Mouse (Mus musculus): ENCODE results near the gene Ppp3ca. TPM values are rescaled to one million over a fixed set of nuclear protein-coding genes. Genes with fewer than 3 reads are reported as not detected.

Gene Ppp3ca
- polyA plus RNA-seq, 1 experiment from 2014 or later = 10.2 TPM

DNA sequence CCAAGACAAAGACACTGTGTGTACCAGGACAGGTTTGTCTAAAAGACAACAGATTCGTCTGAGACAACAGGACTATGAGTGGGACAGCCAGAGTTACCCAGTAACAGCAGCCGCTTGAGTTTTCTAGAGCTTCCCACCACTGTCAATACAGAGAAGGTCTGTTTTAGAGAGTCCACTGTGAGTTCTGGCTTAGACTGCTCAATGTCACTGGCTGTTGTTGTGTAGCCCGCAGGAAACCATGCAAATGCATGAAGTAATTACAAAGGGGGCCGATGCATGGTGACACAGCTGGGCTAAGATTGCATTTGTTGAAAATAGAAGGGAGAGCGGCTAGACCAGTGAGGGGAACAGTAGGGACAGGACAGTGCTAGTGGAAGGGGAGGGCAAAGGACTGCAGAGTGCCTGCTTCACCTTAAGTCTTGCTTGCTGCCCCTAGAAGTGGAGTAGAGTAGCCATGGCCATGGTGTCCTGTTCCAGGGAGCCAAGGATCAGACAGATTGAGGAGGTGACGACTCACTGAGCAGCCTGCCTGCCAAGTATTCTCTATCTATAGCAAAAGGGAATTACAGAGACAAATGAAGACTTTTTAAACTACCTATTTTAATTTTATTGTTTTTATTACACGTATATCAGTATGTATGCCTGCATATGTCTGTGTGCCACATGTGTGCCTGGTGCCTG, 174.0 kb downstream of the Ppp3ca start:
- no peaks in the 10 kb centered on the region for H3K4me1 ChIP-seq (ENCODE audit: control insufficient read depth, low read depth, low read length)
- H3K36me3 ChIP-seq (ENCODE audit: control insufficient read depth, insufficient read depth) = no peaks in the 10 kb centered on the region
- H3K27ac ChIP-seq (ENCODE audit: low read length) = no peak overlapping the region
- no peak for ATAC-seq (ENCODE audit: low read depth)
- 65% methylated on average over 7 of the region's 7 CpGs for WGBS (ENCODE audit: insufficient replicate concordance)
- H3K9me3 ChIP-seq (replicated peaks; ENCODE audit: control insufficient read depth, low read length) = no peaks in the 10 kb centered on the region
- no peak overlapping the region for H3K4me3 ChIP-seq (ENCODE audit: low read depth, low read length)
- H3K4me2 ChIP-seq (ENCODE audit: low read depth, low read length) = no peak overlapping the region
- no peak overlapping the region for H3K9ac ChIP-seq (ENCODE audit: low read depth, low read length)
- H3K27me3 ChIP-seq (ENCODE audit: control insufficient read depth, insufficient read depth, low read depth, low read length) = no peaks in the 10 kb centered on the region

DNA sequence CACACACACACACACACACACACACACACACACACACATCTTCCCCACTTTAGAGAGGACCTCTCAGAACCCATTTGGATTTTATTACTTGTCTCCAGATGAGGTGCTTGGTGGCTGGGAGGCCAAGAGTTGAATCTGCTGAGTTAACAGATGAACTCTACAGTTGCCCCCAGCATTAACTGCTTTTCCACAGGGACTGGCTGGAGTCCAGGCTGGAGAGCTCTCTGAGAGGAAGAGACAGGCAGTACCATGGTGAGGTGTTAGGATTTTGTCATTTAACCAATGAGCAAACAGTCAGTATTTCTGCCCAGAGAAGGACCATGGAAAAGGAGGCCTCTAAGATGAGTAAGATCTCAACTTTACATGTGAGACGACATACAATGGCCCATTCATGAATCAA, 179.1 kb downstream of the Ppp3ca start:
- ATAC-seq (ENCODE audit: low read depth) = no peak
- WGBS (ENCODE audit: insufficient replicate concordance) = 66% methylated on average over 1 of the region's 1 CpGs

DNA sequence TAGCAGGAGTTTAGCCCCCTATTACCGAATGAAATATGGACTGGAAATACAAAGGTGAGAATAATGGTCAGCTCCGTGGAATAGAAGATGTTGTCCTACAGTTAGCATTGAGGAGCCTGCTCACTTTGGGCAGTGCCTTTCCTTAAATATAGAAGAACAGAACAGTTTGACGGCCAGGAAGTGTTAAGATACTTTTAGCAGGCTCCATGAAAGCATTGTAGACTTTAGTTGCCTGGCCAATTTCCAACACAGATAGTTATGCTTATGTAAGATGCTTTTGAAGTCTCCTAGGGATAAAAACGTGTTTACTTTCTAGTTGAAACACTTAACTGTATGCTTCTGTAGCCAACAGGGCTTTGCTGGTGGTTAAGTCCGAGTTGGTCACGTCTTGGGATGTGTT, 183.0 kb downstream of the Ppp3ca start:
- no peak overlapping the region for H3K4me2 ChIP-seq (ENCODE audit: low read depth, low read length)
- no peaks in the 10 kb centered on the region for H3K9me3 ChIP-seq (replicated peaks; ENCODE audit: control insufficient read depth, low read length)
- no peak overlapping the region for H3K4me3 ChIP-seq (ENCODE audit: low read depth, low read length)
- ATAC-seq (ENCODE audit: low read depth) = no peak
- no peaks in the 10 kb centered on the region for H3K36me3 ChIP-seq (ENCODE audit: control insufficient read depth, insufficient read depth)
- H3K9ac ChIP-seq (ENCODE audit: low read depth, low read length) = no peak overlapping the region
- WGBS (ENCODE audit: insufficient replicate concordance) = 64% methylated on average over 6 of the region's 6 CpGs
- H3K27ac ChIP-seq (ENCODE audit: low read length) = no peak overlapping the region
- H3K27me3 ChIP-seq (ENCODE audit: control insufficient read depth, insufficient read depth, low read depth, low read length) = no peaks in the 10 kb centered on the region
- H3K4me1 ChIP-seq (ENCODE audit: control insufficient read depth, low read depth, low read length) = no peaks in the 10 kb centered on the region

More for the DNA sequence above, 179.1 kb downstream of the Ppp3ca start:
- no peaks in the 10 kb centered on the region for H3K4me1 ChIP-seq (ENCODE audit: control insufficient read depth, low read depth, low read length)
- no peak overlapping the region for H3K27ac ChIP-seq (ENCODE audit: low read length)
- no peak overlapping the region for H3K9ac ChIP-seq (ENCODE audit: low read depth, low read length)
- no peaks in the 10 kb centered on the region for H3K9me3 ChIP-seq (replicated peaks; ENCODE audit: control insufficient read depth, low read length)
- no peak overlapping the region for H3K4me3 ChIP-seq (ENCODE audit: low read depth, low read length)
- no peaks in the 10 kb centered on the region for H3K36me3 ChIP-seq (ENCODE audit: control insufficient read depth, insufficient read depth)
- no peaks in the 10 kb centered on the region for H3K27me3 ChIP-seq (ENCODE audit: control insufficient read depth, insufficient read depth, low read depth, low read length)
- H3K4me2 ChIP-seq (ENCODE audit: low read depth, low read length) = no peak overlapping the region

DNA sequence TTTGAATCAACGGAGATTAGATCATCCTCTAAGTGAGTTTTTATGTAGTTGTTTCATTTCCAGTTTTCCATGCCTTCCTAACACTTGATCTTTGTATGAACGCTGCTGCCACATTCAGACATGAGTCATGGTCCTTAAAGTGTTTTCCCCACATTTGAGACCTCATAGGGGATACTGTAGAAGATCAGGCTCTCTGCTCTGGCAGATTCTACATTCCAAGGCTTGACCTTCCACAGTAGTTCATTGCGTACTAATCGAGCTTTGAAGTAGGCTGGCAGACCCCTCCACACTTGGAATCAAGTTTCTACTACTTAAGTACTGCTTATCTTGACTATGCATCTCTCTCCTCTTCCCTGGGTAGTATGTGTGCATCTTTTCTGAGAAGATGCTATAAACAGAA, 183.7 kb downstream of the Ppp3ca start:
- WGBS (ENCODE audit: insufficient replicate concordance) = 76% methylated on average over 4 of the region's 4 CpGs
- H3K4me2 ChIP-seq (ENCODE audit: low read depth, low read length) = no peak overlapping the region
- H3K9ac ChIP-seq (ENCODE audit: low read depth, low read length) = no peak overlapping the region
- no peak overlapping the region for H3K4me3 ChIP-seq (ENCODE audit: low read depth, low read length)
- H3K36me3 ChIP-seq (ENCODE audit: control insufficient read depth, insufficient read depth) = no peaks in the 10 kb centered on the region
- H3K9me3 ChIP-seq (replicated peaks; ENCODE audit: control insufficient read depth, low read length) = no peaks in the 10 kb centered on the region
- no peak overlapping the region for H3K27ac ChIP-seq (ENCODE audit: low read length)
- H3K4me1 ChIP-seq (ENCODE audit: control insufficient read depth, low read depth, low read length) = no peaks in the 10 kb centered on the region
- no peak for ATAC-seq (ENCODE audit: low read depth)
- no peaks in the 10 kb centered on the region for H3K27me3 ChIP-seq (ENCODE audit: control insufficient read depth, insufficient read depth, low read depth, low read length)

DNA sequence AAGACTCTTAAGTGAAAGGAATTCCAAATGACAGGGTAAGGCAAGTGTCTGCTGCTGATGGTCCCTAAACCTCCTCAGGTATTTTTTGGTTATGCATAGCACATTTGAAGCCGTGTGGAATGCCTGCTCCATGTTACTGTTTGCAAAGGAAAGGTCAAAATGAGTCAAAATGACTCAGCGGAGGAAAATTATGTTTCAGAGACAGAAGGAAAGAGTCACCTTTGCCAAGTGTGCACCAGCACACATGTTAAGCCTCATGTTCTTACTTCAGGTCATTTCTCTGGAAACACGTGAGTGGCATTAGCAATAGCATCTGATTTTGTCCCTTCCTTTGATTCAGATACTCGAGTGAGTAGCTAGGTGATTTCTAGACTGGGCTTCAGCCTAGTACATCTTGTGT, 186.1 kb downstream of the Ppp3ca start:
- no peak for ATAC-seq (ENCODE audit: low read depth)
- H3K4me2 ChIP-seq (ENCODE audit: low read depth, low read length) = no peak overlapping the region
- H3K9me3 ChIP-seq (replicated peaks; ENCODE audit: control insufficient read depth, low read length) = no peaks in the 10 kb centered on the region
- H3K9ac ChIP-seq (ENCODE audit: low read depth, low read length) = no peak overlapping the region
- H3K4me3 ChIP-seq (ENCODE audit: low read depth, low read length) = no peak overlapping the region
- WGBS (ENCODE audit: insufficient replicate concordance) = 50% methylated on average over 4 of the region's 4 CpGs
- no peaks in the 10 kb centered on the region for H3K36me3 ChIP-seq (ENCODE audit: control insufficient read depth, insufficient read depth)
- no peaks in the 10 kb centered on the region for H3K4me1 ChIP-seq (ENCODE audit: control insufficient read depth, low read depth, low read length)
- no peaks in the 10 kb centered on the region for H3K27me3 ChIP-seq (ENCODE audit: control insufficient read depth, insufficient read depth, low read depth, low read length)
- no peak overlapping the region for H3K27ac ChIP-seq (ENCODE audit: low read length)

DNA sequence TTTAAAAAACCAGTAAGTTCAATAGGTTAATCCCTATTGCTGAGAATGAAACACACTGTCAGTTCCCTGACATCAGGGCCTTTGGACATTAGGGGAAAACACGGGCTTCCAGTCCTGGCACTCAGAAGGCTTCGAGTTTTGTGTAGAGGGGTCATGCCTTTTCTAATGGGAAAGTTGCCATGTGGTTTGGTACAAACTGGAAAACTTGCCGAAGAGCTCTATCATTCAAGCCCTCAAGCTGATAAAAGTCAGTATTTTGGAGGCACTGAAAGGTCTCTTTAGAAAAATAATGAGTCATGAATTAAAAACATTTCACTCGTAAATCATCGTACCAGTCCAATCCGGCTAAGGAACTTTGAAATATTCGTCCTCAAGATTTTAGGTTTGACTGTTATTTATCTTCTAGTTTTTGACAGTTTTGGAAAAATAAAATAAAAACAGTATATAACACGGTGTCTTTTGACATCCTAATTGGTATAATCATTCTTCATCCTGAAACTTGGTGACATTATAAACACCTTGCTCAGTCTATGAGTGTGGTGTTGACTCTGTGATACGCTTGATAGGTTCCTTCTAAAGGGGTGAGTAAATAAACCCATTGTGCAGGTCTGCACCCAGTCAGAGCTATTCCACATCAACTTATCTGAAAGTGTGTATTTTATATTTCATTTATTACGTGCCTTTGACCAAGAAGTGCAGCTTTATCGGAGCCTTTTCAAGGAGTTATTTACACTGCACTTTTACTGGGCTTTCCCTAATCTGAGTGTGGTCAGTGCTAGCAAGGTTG, 192.3 kb downstream of the Ppp3ca start:
- Histone ChIP-seq H3K27ac (ENCODE audit: low read length) (no peak overlapping the region), H3K36me3 (ENCODE audit: control insufficient read depth, insufficient read depth) (no peaks in the 10 kb centered on the region), H3K4me2 (ENCODE audit: low read depth, low read length) (no peak overlapping the region), H3K27me3 (ENCODE audit: control insufficient read depth, insufficient read depth, low read depth, low read length) (no peaks in the 10 kb centered on the region), H3K9me3 (replicated peaks; ENCODE audit: control insufficient read depth, low read length) (no peaks in the 10 kb centered on the region), H3K9ac (ENCODE audit: low read depth, low read length) (no peak overlapping the region), H3K4me3 (ENCODE audit: low read depth, low read length) (no peak overlapping the region), H3K4me1 (ENCODE audit: control insufficient read depth, low read depth, low read length) (no peaks in the 10 kb centered on the region)
- WGBS (ENCODE audit: insufficient replicate concordance) = 72% methylated on average over 11 of the region's 11 CpGs
- no peak for ATAC-seq (ENCODE audit: low read depth)

DNA sequence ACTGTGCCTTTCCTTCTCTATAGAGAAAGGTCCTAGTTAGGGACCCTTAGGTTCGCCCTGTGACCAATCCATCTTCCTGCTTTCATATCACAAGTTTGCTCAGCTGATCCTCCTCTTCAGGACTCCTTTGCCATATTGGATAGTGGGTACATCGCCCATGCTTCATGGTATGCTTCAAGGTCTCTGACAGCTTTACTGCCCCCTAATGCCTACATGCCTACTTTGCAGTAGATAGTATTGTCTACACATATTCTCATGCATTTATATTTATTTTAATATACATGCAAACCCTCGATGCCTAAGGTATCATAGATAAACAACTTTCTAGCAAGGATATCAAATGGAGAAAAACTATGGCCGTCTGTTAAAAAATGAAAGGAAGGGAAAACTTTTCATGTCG, 193.2 kb downstream of the Ppp3ca start:
- Histone ChIP-seq H3K27me3 (ENCODE audit: control insufficient read depth, insufficient read depth, low read depth, low read length) (no peaks in the 10 kb centered on the region), H3K9ac (ENCODE audit: low read depth, low read length) (no peak overlapping the region), H3K9me3 (replicated peaks; ENCODE audit: control insufficient read depth, low read length) (no peaks in the 10 kb centered on the region), H3K4me3 (ENCODE audit: low read depth, low read length) (no peak overlapping the region), H3K4me1 (ENCODE audit: control insufficient read depth, low read depth, low read length) (no peaks in the 10 kb centered on the region), H3K4me2 (ENCODE audit: low read depth, low read length) (no peak overlapping the region), H3K27ac (ENCODE audit: low read length) (no peak overlapping the region), H3K36me3 (ENCODE audit: control insufficient read depth, insufficient read depth) (no peaks in the 10 kb centered on the region)
- 60% methylated on average over 5 of the region's 5 CpGs for WGBS (ENCODE audit: insufficient replicate concordance)
- no peak for ATAC-seq (ENCODE audit: low read depth)

DNA sequence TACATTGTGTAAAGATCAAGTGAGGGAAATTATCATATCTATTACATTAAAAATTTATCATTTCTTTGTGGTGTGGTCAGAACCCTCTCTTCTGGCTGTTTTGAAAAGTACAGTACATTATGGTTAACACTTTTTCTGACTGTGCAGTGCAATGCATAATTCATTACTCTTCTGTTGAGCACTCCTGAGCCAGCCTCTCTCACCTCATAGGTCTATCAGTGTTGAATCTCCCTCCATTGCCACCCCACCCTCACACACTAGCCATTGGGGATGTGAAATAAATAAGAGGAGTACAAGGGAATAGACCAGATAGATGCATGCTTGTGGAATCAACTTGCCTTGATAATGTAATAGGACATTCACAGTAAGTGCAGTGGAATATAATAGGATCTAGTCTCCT, 194.4 kb downstream of the Ppp3ca start:
- ATAC-seq (ENCODE audit: low read depth) = no peak
- H3K4me1 ChIP-seq (ENCODE audit: control insufficient read depth, low read depth, low read length) = no peaks in the 10 kb centered on the region
- no peaks in the 10 kb centered on the region for H3K27me3 ChIP-seq (ENCODE audit: control insufficient read depth, insufficient read depth, low read depth, low read length)
- no peaks in the 10 kb centered on the region for H3K9me3 ChIP-seq (replicated peaks; ENCODE audit: control insufficient read depth, low read length)
- H3K36me3 ChIP-seq (ENCODE audit: control insufficient read depth, insufficient read depth) = no peaks in the 10 kb centered on the region
- H3K4me2 ChIP-seq (ENCODE audit: low read depth, low read length) = no peak overlapping the region
- no peak overlapping the region for H3K4me3 ChIP-seq (ENCODE audit: low read depth, low read length)
- no peak overlapping the region for H3K27ac ChIP-seq (ENCODE audit: low read length)
- H3K9ac ChIP-seq (ENCODE audit: low read depth, low read length) = no peak overlapping the region

DNA sequence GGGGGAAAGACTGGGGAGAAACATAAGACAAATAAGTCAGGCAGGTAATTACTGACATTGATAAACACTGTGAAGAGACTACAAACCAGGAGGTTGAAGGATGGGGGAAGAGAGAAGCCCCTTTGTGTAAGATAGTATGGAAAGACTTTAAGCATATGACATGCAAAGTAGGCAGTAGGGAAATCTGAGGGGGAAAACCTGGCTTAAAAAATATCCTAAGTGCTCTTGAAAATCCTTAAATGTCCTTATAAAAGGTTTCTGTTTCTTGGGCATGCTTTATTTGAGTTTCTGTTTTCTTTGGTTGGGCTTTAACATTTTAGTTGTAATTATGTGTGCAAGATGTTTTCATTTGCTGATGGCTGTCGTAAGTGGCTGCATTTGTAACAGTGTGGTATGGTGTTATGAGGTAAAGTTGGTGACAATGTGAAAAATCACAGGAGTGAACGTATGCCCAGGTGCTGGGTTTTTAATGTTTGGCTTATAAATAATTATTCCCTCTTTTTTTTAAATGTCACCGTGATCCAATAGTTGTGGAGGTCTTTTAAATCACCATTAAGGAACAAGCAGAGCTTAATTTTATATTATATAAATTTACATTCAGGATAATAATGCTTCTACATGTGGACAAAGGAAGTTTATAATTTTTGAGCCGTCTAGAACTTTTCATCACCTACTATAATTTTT, 195.4 kb downstream of the Ppp3ca start:
- no peak for ATAC-seq (ENCODE audit: low read depth)
- 66% methylated on average over 4 of the region's 4 CpGs for WGBS (ENCODE audit: insufficient replicate concordance)

More for the DNA sequence above, 195.4 kb downstream of the Ppp3ca start:
- Histone ChIP-seq H3K36me3 (ENCODE audit: control insufficient read depth, insufficient read depth) (no peaks in the 10 kb centered on the region), H3K27ac (ENCODE audit: low read length) (no peak overlapping the region), H3K4me2 (ENCODE audit: low read depth, low read length) (no peak overlapping the region), H3K9me3 (replicated peaks; ENCODE audit: control insufficient read depth, low read length) (no peaks in the 10 kb centered on the region), H3K9ac (ENCODE audit: low read depth, low read length) (no peak overlapping the region), H3K4me1 (ENCODE audit: control insufficient read depth, low read depth, low read length) (no peaks in the 10 kb centered on the region), H3K27me3 (ENCODE audit: control insufficient read depth, insufficient read depth, low read depth, low read length) (no peaks in the 10 kb centered on the region), H3K4me3 (ENCODE audit: low read depth, low read length) (no peak overlapping the region)

Data from liver, embryonic 16.5 days (tissue).